Mouse (Mus musculus) stomach, postnatal 0 days (tissue): ENCODE measurements around the gene Mmp28. TPM values are rescaled to one million over a fixed set of nuclear protein-coding genes. Genes with fewer than 3 reads are reported as not detected.

Experiments
- ATAC-seq: fragments of 200-750 bp; cut with Nextera tagmentation; 2 replicates; pipeline ENCODE4 v1.8.0; 2017; ENCODE audit not compliant: low FRiP score, low TSS enrichment
- DNase-seq: peaks from one replicate; pipeline ENCODE4 v3.0.0-alpha.2; 2016; ENCODE audit warnings: low spot score
- H3K27ac ChIP-seq: fragments of 300-500 bp; sonication (generic); replicated peaks from 2 replicates; pipeline ENCODE4 v1.5.1; 2014; ENCODE audit warnings: mild to moderate bottlenecking, control low read depth
- H3K27me3 ChIP-seq: fragments of 300-500 bp; sonication (generic); 2 replicates; pipeline ENCODE4 v1.6.1; 2014; ENCODE audit warnings: low read length; ENCODE audit not compliant: control insufficient read depth, insufficient read depth
- H3K36me3 ChIP-seq: fragments of 300-500 bp; sonication (generic); 2 replicates; pipeline ENCODE4 v1.6.1; 2014; ENCODE audit warnings: low read length, mixed read lengths; ENCODE audit not compliant: control insufficient read depth, insufficient read depth
- H3K4me1 ChIP-seq: fragments of 300-500 bp; sonication (generic); replicated peaks from 2 replicates; pipeline ENCODE4 v1.6.1; 2014; ENCODE audit warnings: antibody characterized with exemption; ENCODE audit not compliant: control insufficient read depth, insufficient read depth
- H3K4me2 ChIP-seq: fragments of 300-500 bp; sonication (generic); replicated peaks from 2 replicates; pipeline ENCODE4 v1.6.1; 2014; ENCODE audit warnings: low read depth, mild to moderate bottlenecking, control low read depth, moderate library complexity
- H3K4me3 ChIP-seq: fragments of 300-500 bp; sonication (generic); 2 replicates; pipeline ENCODE4 v1.5.1; 2014; ENCODE audit warnings: low read depth, low read length, control low read depth
- H3K9ac ChIP-seq: fragments of 300-500 bp; sonication (generic); 2 replicates; pipeline ENCODE4 v1.6.1; 2014; ENCODE audit warnings: mild to moderate bottlenecking, low read length, control low read depth, mixed read lengths
- H3K9me3 ChIP-seq: fragments of 300-500 bp; sonication (generic); 2 replicates; pipeline ENCODE4 v1.6.1; 2016; ENCODE audit warnings: low read length; ENCODE audit not compliant: control insufficient read depth
- CTCF ChIP-seq: IDR thresholded peaks from 2 replicates; pipeline ENCODE4 v1.5.1; 2016; ENCODE audit warnings: antibody characterized with exemption, low read depth, mild to moderate bottlenecking, moderate library complexity
- EP300 ChIP-seq: optimal IDR thresholded peaks from 2 replicates; pipeline ENCODE3; 2016; ENCODE audit warnings: antibody characterized with exemption
- WGBS: fragments of 180-500 bp; shearing (Covaris S2); extraction: QIAGEN DNeasy Blood & Tissue Kit; methylation state at CpG from one replicate; pipeline ENCODE4 v1.1.7; 2014; 5-methylcytosine and 5-hydroxymethylcytosine counted together
- polyA plus RNA-seq: library from polyadenylated mRNA; unstranded; fragments of >200 nt; fragmentation: Nextera tagmentation; extraction: Ambion mirVana; gene quantifications from 2 replicates; pipeline ENCODE4 v1.2.1, GENCODE M21; 2015

The Mmp28 gene
- polyA plus RNA-seq, 1 experiment from 2014 or later: 6.4 TPM

- no peak overlapping the region for H3K4me2 ChIP-seq
- no peak for TF ChIP-seq EP300
- TF ChIP-seq CTCF: peak; percentile 51
- H3K4me1 ChIP-seq: no peaks in the 10 kb centered on the region
- no peaks in the 10 kb centered on the region for H3K36me3 ChIP-seq
- WGBS: 54% methylated on average over 4 of the region's 4 CpGs
- no peak overlapping the region for H3K27ac ChIP-seq
- H3K4me3 ChIP-seq: no peak overlapping the region
- H3K9ac ChIP-seq: no peak overlapping the region
- no peaks in the 10 kb centered on the region for H3K27me3 ChIP-seq
- no peaks in the 10 kb centered on the region for H3K9me3 ChIP-seq
- no peak for ATAC-seq
- DNase-seq: no peak
Observed at GRCm38 (mm10) chr11:83420338-83420737, 42.5 kb downstream of the Mmp28 start.

- H3K4me2 ChIP-seq: no peak overlapping the region
Observed at GRCm38 (mm10) chr11:83418566-83418965, 44.3 kb downstream of the Mmp28 start.

GRCm38 (mm10) chr11:83417708-83418107 lies 45.2 kb downstream of the Mmp28 start:
- WGBS: 88% methylated on average over 7 of the region's 7 CpGs
- no peak for ATAC-seq
- Histone ChIP-seq H3K4me2 (no peak overlapping the region), H3K9me3 (no peaks in the 10 kb centered on the region), H3K4me1 (no peaks in the 10 kb centered on the region), H3K27ac (no peak overlapping the region), H3K27me3 (no peaks in the 10 kb centered on the region), H3K9ac (no peak overlapping the region), H3K36me3 (no peaks in the 10 kb centered on the region), H3K4me3 (no peak overlapping the region)
- no peak for TF ChIP-seq CTCF
- no peak for DNase-seq

More at GRCm38 (mm10) chr11:83418566-83418965, 44.3 kb downstream of the Mmp28 start:
- ATAC-seq (peak; percentile 31), DNase-seq (peak; percentile 34)
- TF ChIP-seq CTCF (peak; percentile 33; the same call in 1 of the 2 replicates), EP300 (no peak)
- no peak overlapping the region for H3K27ac ChIP-seq
- no peak overlapping the region for H3K4me3 ChIP-seq
- no peak overlapping the region for H3K9ac ChIP-seq
- no peaks in the 10 kb centered on the region for H3K36me3 ChIP-seq
- H3K27me3 ChIP-seq: no peaks in the 10 kb centered on the region
- no peaks in the 10 kb centered on the region for H3K4me1 ChIP-seq
- H3K9me3 ChIP-seq: no peaks in the 10 kb centered on the region
- 10% methylated on average over 34 of the region's 38 CpGs for WGBS

GRCm38 (mm10) chr11:83417080-83417479 lies 45.8 kb downstream of the Mmp28 start:
- no peaks in the 10 kb centered on the region for H3K4me1 ChIP-seq
- no peaks in the 10 kb centered on the region for H3K9me3 ChIP-seq
- DNase-seq (peak; percentile 72), ATAC-seq (no peak)
- 4% methylated on average over 5 of the region's 5 CpGs for WGBS
- TF ChIP-seq CTCF (no peak), EP300 (no peak)
- H3K4me3 ChIP-seq: no peak overlapping the region
- no peak overlapping the region for H3K9ac ChIP-seq
- H3K36me3 ChIP-seq: no peaks in the 10 kb centered on the region
- no peaks in the 10 kb centered on the region for H3K27me3 ChIP-seq
- H3K27ac ChIP-seq: no peak overlapping the region
- H3K4me2 ChIP-seq: no peak overlapping the region

- DNase-seq: no peak
- no peak overlapping the region for H3K9ac ChIP-seq
- no peak for ATAC-seq
- H3K27ac ChIP-seq: no peak overlapping the region
- no peaks in the 10 kb centered on the region for H3K36me3 ChIP-seq
- no peaks in the 10 kb centered on the region for H3K27me3 ChIP-seq
- H3K9me3 ChIP-seq: no peaks in the 10 kb centered on the region
- no peaks in the 10 kb centered on the region for H3K4me1 ChIP-seq
- H3K4me3 ChIP-seq: no peak overlapping the region
- no peak overlapping the region; the same call in 1 of the 2 replicates for H3K4me2 ChIP-seq
- TF ChIP-seq CTCF: no peak
- TF ChIP-seq EP300: no peak
- 66% methylated on average over 6 of the region's 6 CpGs for WGBS
Observed at GRCm38 (mm10) chr11:83410510-83410909, 52.4 kb downstream of the Mmp28 start.

GRCm38 (mm10) chr11:83409792-83410291 lies 53.0 kb downstream of the Mmp28 start:
- peak; percentile 30; the same call in 1 of the 2 replicates for ATAC-seq
- peak overlapping the region; percentile 56 for H3K9ac ChIP-seq
- H3K27ac ChIP-seq: no peak overlapping the region
- H3K4me1 ChIP-seq: no peaks in the 10 kb centered on the region
- no peaks in the 10 kb centered on the region for H3K9me3 ChIP-seq
- H3K4me3 ChIP-seq: peak overlapping the region; percentile 54
- peak overlapping the region; percentile 86 for H3K4me2 ChIP-seq
- DNase-seq: no peak
- 3% methylated on average over 17 of the region's 40 CpGs for WGBS
- TF ChIP-seq CTCF (no peak), EP300 (no peak)
- H3K27me3 ChIP-seq: no peaks in the 10 kb centered on the region
- no peaks in the 10 kb centered on the region for H3K36me3 ChIP-seq
